In genomic region chr9:90892816-90893215, GRCm38 (mm10) we compare ENCODE assay signal across 16 mouse cellular contexts.
"Had no signal": no experiment of that assay in that cellular context is flagged by ENCODE, and none has a peak within 500 bp of the region (broad histone marks: within the 10 kb centered on the region; RNA-seq: fewer than 3 reads in every experiment).

No protein-coding gene starts in this region.

- H3K9ac ChIP-seq: neural tube, embryonic 13.5 days; neural tube, embryonic 15.5 days; stomach, embryonic 15.5 days had no signal

- H3K27ac ChIP-seq: neural tube, embryonic 13.5 days; neural tube, embryonic 15.5 days; stomach, embryonic 15.5 days; stomach, postnatal 0 days had no signal

- DNase-seq: retina, postnatal 1 day; right cerebral cortex, adult 18-20 months; right cerebral cortex, postnatal 14 days; right cerebral cortex, postnatal 25 days; right cerebral cortex, postnatal 4 days; spleen, adult 18-20 months; thymus, adult 18-20 months; thymus, adult 2 months; thymus, postnatal 14 days; thymus, postnatal 25 days; thymus, postnatal 36 days; thymus, postnatal 4 days had no signal

- H3K9me3 ChIP-seq: neural tube, embryonic 13.5 days; neural tube, embryonic 15.5 days; stomach, embryonic 15.5 days had no signal

- H3K36me3 ChIP-seq: neural tube, embryonic 13.5 days; neural tube, embryonic 15.5 days; stomach, embryonic 15.5 days had no signal

- H3K4me3 ChIP-seq: neural tube, embryonic 13.5 days; neural tube, embryonic 15.5 days; stomach, embryonic 15.5 days had no signal

- H3K27me3 ChIP-seq: neural tube, embryonic 13.5 days; neural tube, embryonic 15.5 days; stomach, embryonic 15.5 days had no signal

- H3K4me1 ChIP-seq: neural tube, embryonic 13.5 days; neural tube, embryonic 15.5 days; stomach, embryonic 15.5 days had no signal

- H3K4me2 ChIP-seq: neural tube, embryonic 13.5 days; neural tube, embryonic 15.5 days; stomach, embryonic 15.5 days had no signal
